Mouse (Mus musculus) olfactory bulb, adult 2 months (tissue): ENCODE measurements around the gene Stxbp6.

ENCODE experiments used
- CTCF ChIP-seq: fragments of 200-500 bp; IDR thresholded peaks from 2 replicates; pipeline ENCODE4 v1.5.1; 2012; ENCODE audit warnings: low read depth, mild to moderate bottlenecking, low read length, moderate library complexity; ENCODE audit not compliant: insufficient read depth
- POLR2A ChIP-seq: fragments of 200-500 bp; IDR thresholded peaks from 2 replicates; pipeline ENCODE4 v1.6.1; 2012; ENCODE audit warnings: mild to moderate bottlenecking, low read depth, low read length, moderate library complexity; ENCODE audit not compliant: insufficient read depth

GRCm38 (mm10) chr12:45030681-45031080 is 43.8 kb downstream of the Stxbp6 start:
- no peak for TF ChIP-seq CTCF
- no peak for TF ChIP-seq POLR2A
